Mouse (Mus musculus) MEL (cell line): ENCODE results near the gene Cilp. TPM values are rescaled to one million over a fixed set of nuclear protein-coding genes. Genes with fewer than 3 reads are reported as not detected.

Source experiments
- DNase-seq: peaks from one replicate; pipeline ENCODE4 v3.0.0; 2011; ENCODE audit warnings: low read depth, low spot score
- H3K27ac ChIP-seq: 2 replicates; pipeline ENCODE4 v1.5.1; 2012; ENCODE audit warnings: low read depth, mild to moderate bottlenecking, control low read depth, low read length, moderate library complexity; ENCODE audit not compliant: control insufficient read depth
- H3K27me3 ChIP-seq, 2 experiments: fragments of 150-350 bp in 1 of 2; sonication (generic) in 1 of 2; 2 replicates each; pipeline ENCODE4 v1.6.1; 2012; ENCODE audit warnings: low read length in 2 of 2, mild to moderate bottlenecking in 2 of 2, improper control_type of control experiment in 1 of 2, moderate library complexity in 1 of 2; ENCODE audit not compliant: insufficient read depth in 2 of 2, control insufficient read depth in 1 of 2
- H3K36me3 ChIP-seq, 2 experiments: 2 replicates each; pipeline ENCODE4 v1.6.1; 2012 to 2014; ENCODE audit warnings: low read length in 2 of 2, improper control_type of control experiment in 1 of 2, inconsistent platforms in 1 of 2, mild to moderate bottlenecking in 1 of 2; ENCODE audit not compliant: insufficient read depth in 2 of 2, control insufficient read depth in 1 of 2
- H3K4me1 ChIP-seq, 2 experiments: fragments of 150-350 bp in 1 of 2; sonication (generic) in 1 of 2; 2 replicates each; pipeline ENCODE4 v1.6.1; 2012; ENCODE audit warnings: low read length in 2 of 2, improper control_type of control experiment in 1 of 2, mild to moderate bottlenecking in 1 of 2; ENCODE audit not compliant: insufficient read depth in 2 of 2, control insufficient read depth in 1 of 2
- H3K4me3 ChIP-seq, 2 experiments: fragments of 150-350 bp in 1 of 2; sonication (generic) in 1 of 2; 2 replicates each; pipeline ENCODE4 v1.5.1; 2012; ENCODE audit warnings: low read depth in 2 of 2, low read length in 2 of 2, mild to moderate bottlenecking in 2 of 2, moderate library complexity in 2 of 2, control low read depth in 1 of 2, improper control_type of control experiment in 1 of 2; ENCODE audit not compliant: control insufficient read depth in 1 of 2, insufficient read depth in 1 of 2
- H3K79me2 ChIP-seq: 2 replicates; pipeline ENCODE4 v1.6.1; 2012; ENCODE audit warnings: mild to moderate bottlenecking, low read length, moderate library complexity; ENCODE audit not compliant: control insufficient read depth, poor library complexity, insufficient read depth
- H3K9ac ChIP-seq: 2 replicates; pipeline ENCODE4 v1.6.1; 2012; ENCODE audit warnings: low read depth, mild to moderate bottlenecking, control low read depth, low read length, moderate library complexity; ENCODE audit not compliant: control insufficient read depth, poor library complexity, severe bottlenecking
- H3K9me3 ChIP-seq: fragments of 150-350 bp; sonication (generic); replicated peaks from 2 replicates; pipeline ENCODE4 v1.6.1; 2012; ENCODE audit warnings: mild to moderate bottlenecking, low read length, improper control_type of control experiment, moderate library complexity; ENCODE audit not compliant: insufficient read depth
- BHLHE40 ChIP-seq: IDR thresholded peaks from 2 replicates; pipeline ENCODE4 v1.6.1; 2012; ENCODE audit warnings: low read depth, mild to moderate bottlenecking, inconsistent platforms, low read length, improper control_type of control experiment, borderline replicate concordance
- CTCF ChIP-seq, 3 experiments: IDR thresholded peaks in 2 of 3; conservative IDR thresholded peaks in 1 of 3; 2 replicates each; pipeline ENCODE4 v1.5.1; 2011 to 2012; ENCODE audit warnings: low read length in 3 of 3, low read depth in 2 of 3, mild to moderate bottlenecking in 2 of 3, improper control_type of control experiment in 1 of 3, inconsistent platforms in 1 of 3, mixed read lengths in 1 of 3, moderate library complexity in 1 of 3; ENCODE audit not compliant: control insufficient read depth in 1 of 3, insufficient read depth in 1 of 3, poor library complexity in 1 of 3, severe bottlenecking in 1 of 3
- E2F4 ChIP-seq: IDR thresholded peaks from 2 replicates; pipeline ENCODE4 v1.6.1; 2011; ENCODE audit warnings: low read depth, low read length, improper control_type of control experiment, borderline replicate concordance
- ETS1 ChIP-seq: IDR thresholded peaks from 2 replicates; pipeline ENCODE4 v1.6.1; 2012; ENCODE audit warnings: low read depth, mild to moderate bottlenecking, inconsistent platforms, low read length, improper control_type of control experiment, moderate library complexity
- MAFK ChIP-seq: IDR thresholded peaks from 2 replicates; pipeline ENCODE4 v1.6.1; 2011; ENCODE audit warnings: low read depth, mild to moderate bottlenecking, low read length, improper control_type of control experiment, borderline replicate concordance
- MAX ChIP-seq: IDR thresholded peaks from 2 replicates; pipeline ENCODE4 v1.6.1; 2011; ENCODE audit warnings: low read length, improper control_type of control experiment
- MAZ ChIP-seq: IDR thresholded peaks from 2 replicates; pipeline ENCODE4 v1.6.1; 2012; ENCODE audit warnings: low read depth, mild to moderate bottlenecking, inconsistent platforms, low read length, improper control_type of control experiment
- MYB ChIP-seq: IDR thresholded peaks from 2 replicates; pipeline ENCODE4 v1.6.1; 2011; ENCODE audit warnings: mild to moderate bottlenecking, low read depth, low read length, improper control_type of control experiment
- POLR2A ChIP-seq, 2 experiments: IDR thresholded peaks; 2 replicates each; pipeline ENCODE4 v1.6.1; 2011 to 2012; ENCODE audit warnings: low read length in 2 of 2, mild to moderate bottlenecking in 2 of 2, control low read depth in 1 of 2, improper control_type of control experiment in 1 of 2, low read depth in 1 of 2, moderate library complexity in 1 of 2; ENCODE audit not compliant: control insufficient read depth in 1 of 2, insufficient read depth in 1 of 2, poor library complexity in 1 of 2
- POLR2AphosphoS5 ChIP-seq: IDR thresholded peaks from 2 replicates; pipeline ENCODE4 v1.6.1; 2012; ENCODE audit warnings: low read depth, borderline replicate concordance, mild to moderate bottlenecking, inconsistent platforms, low read length, moderate library complexity, mixed read lengths
- SIN3A ChIP-seq: IDR thresholded peaks from 2 replicates; pipeline ENCODE4 v1.6.1; 2012; ENCODE audit warnings: low read length, improper control_type of control experiment, inconsistent platforms
- TAL1 ChIP-seq: IDR thresholded peaks from 2 replicates; pipeline ENCODE4 v1.6.1; 2012; ENCODE audit warnings: mild to moderate bottlenecking, inconsistent platforms, low read length, moderate library complexity, mixed read lengths
- TCF12 ChIP-seq: IDR thresholded peaks from 2 replicates; pipeline ENCODE4 v1.6.1; 2014; ENCODE audit warnings: low read depth, mild to moderate bottlenecking, inconsistent platforms, low read length, improper control_type of control experiment, moderate library complexity
- USF2 ChIP-seq, 2 experiments: IDR thresholded peaks; 2 replicates each; pipeline ENCODE4 v1.6.1; 2011 to 2012; ENCODE audit warnings: improper control_type of control experiment in 2 of 2, low read length in 2 of 2, borderline replicate concordance in 1 of 2, inconsistent platforms in 1 of 2, low read depth in 1 of 2, mild to moderate bottlenecking in 1 of 2; ENCODE audit not compliant: insufficient read depth in 1 of 2
- ZKSCAN1 ChIP-seq: IDR thresholded peaks from 2 replicates; pipeline ENCODE4 v1.6.1; 2012; ENCODE audit warnings: low read depth, mild to moderate bottlenecking, inconsistent platforms, low read length, improper control_type of control experiment, moderate library complexity
- ZNF384 ChIP-seq: IDR thresholded peaks from 2 replicates; pipeline ENCODE4 v1.6.1; 2012; ENCODE audit warnings: low read depth, mild to moderate bottlenecking, inconsistent platforms, low read length, improper control_type of control experiment
- polyA plus RNA-seq, 2 experiments: library from polyadenylated mRNA; stranded (reverse) in 1 of 2; unstranded in 1 of 2; fragments of >175 nt in 1 of 2; fragments of >200 nt in 1 of 2; gene quantifications; 2 replicates each; pipeline versions ENCODE4 v1.2.1 to v1.2.4; 2012; ENCODE audit warnings: low replicate concordance in 2 of 2, low read depth in 1 of 2; ENCODE audit not compliant: insufficient read length in 2 of 2, insufficient read depth in 1 of 2, missing spikeins in 1 of 2
- total RNA-seq: library from RNA; depleted of rRNA; stranded (reverse); fragments of 300-350 nt; gene quantifications from 2 replicates; pipeline ENCODE4 v1.2.3, GENCODE M21; 2012

Gene Cilp
- total and polyA plus RNA-seq, 3 experiments = 0.01 TPM; not detected in 2

GRCm38 (mm10) chr9:65259366-65259765, 5.6 kb upstream of the Cilp start:
- peaks cover 2 to 5% of the 10 kb centered on the region in 2 experiments; a peak in 3 of 4 replicates for H3K27me3 ChIP-seq
- no peaks in the 10 kb centered on the region for H3K9me3 ChIP-seq
- H3K4me3 ChIP-seq = no peak overlapping the region
- H3K9ac ChIP-seq = no peak overlapping the region
- TF ChIP-seq BHLHE40 (no peak), ETS1 (no peak), USF2 (IDR thresholded peaks at IDR 0.05; ENCODE audit: borderline replicate concordance in 1 of 2, insufficient read depth in 1 of 2, low read depth in 1 of 2, low read length in 2 of 2) (no peak), E2F4 (no peak), ZKSCAN1 (no peak), MAZ (no peak), CTCF (IDR thresholded peaks at IDR 0.05 in 2 of 3, conservative IDR thresholded peaks at IDR 0.05 in 1 of 3; ENCODE audit: control insufficient read depth in 1 of 3, insufficient read depth in 1 of 3, low read depth in 2 of 3, low read length in 3 of 3, poor library complexity in 1 of 3, severe bottlenecking in 1 of 3) (no peak), POLR2A (IDR thresholded peaks at IDR 0.05; ENCODE audit: control insufficient read depth in 1 of 2, insufficient read depth in 1 of 2, low read depth in 1 of 2, low read length in 2 of 2, poor library complexity in 1 of 2) (no peak), MYB (no peak), TCF12 (no peak), TAL1 (no peak), MAX (no peak), ZNF384 (no peak)
- H3K27ac ChIP-seq = no peak overlapping the region
- H3K79me2 ChIP-seq = no peaks in the 10 kb centered on the region
- DNase-seq = no peak
- H3K36me3 ChIP-seq = no peaks in the 10 kb centered on the region
- no peaks in the 10 kb centered on the region for H3K4me1 ChIP-seq

- no peaks in the 10 kb centered on the region for H3K9me3 ChIP-seq
- H3K4me1 ChIP-seq = no peaks in the 10 kb centered on the region
- H3K4me3 ChIP-seq = no peak overlapping the region
- no peaks in the 10 kb centered on the region for H3K79me2 ChIP-seq
- H3K9ac ChIP-seq = no peak overlapping the region
- TF ChIP-seq SIN3A (no peak), ZKSCAN1 (no peak), POLR2AphosphoS5 (no peak), MAFK (no peak), TAL1 (no peak)
- no peak overlapping the region for H3K27ac ChIP-seq
- no peaks in the 10 kb centered on the region for H3K36me3 ChIP-seq
- H3K27me3 ChIP-seq = peaks cover 2 to 4% of the 10 kb centered on the region in 2 experiments; a peak in 3 of 4 replicates
- DNase-seq = no peak
These were observed 3.3 kb upstream of the Cilp start for GRCm38 (mm10) chr9:65261591-65262230.
